Mouse (Mus musculus): ENCODE results near the gene Txndc15. TPM values are rescaled to one million over a fixed set of nuclear protein-coding genes. Genes with fewer than 3 reads are reported as not detected.

Txndc15 gene
- total and polyA plus RNA-seq, 3 experiments = 29.1 to 47.1 (median 39.4) TPM

- 59% methylated on average over 10 of the region's 10 CpGs for WGBS
- H3K27me3 ChIP-seq (ENCODE audit: control insufficient read depth, insufficient read depth, low read length) = no peaks in the 10 kb centered on the region
- TF ChIP-seq CTCF (IDR thresholded peaks at IDR 0.05) = no peak
- TF ChIP-seq POLR2A (IDR thresholded peaks at IDR 0.05; ENCODE audit: insufficient read depth, low read depth, low read length) = no peak
- no peak for TF ChIP-seq EP300 (IDR thresholded peaks at IDR 0.05; ENCODE audit: insufficient read depth, low read depth, low read length)
- no peak for DNase-seq
- no peaks in the 10 kb centered on the region for H3K36me3 ChIP-seq (ENCODE audit: control insufficient read depth, insufficient read depth, low read length)
- no peak overlapping the region for H3K9ac ChIP-seq (ENCODE audit: low read depth, low read length)
- H3K27ac ChIP-seq = no peak overlapping the region
- no peaks in the 10 kb centered on the region for H3K4me1 ChIP-seq (ENCODE audit: control insufficient read depth, insufficient read depth, low read length)
- H3K4me3 ChIP-seq = no peak overlapping the region
- H3K79me2 ChIP-seq (replicated peaks; ENCODE audit: control insufficient read depth, insufficient read depth, low read length) = no peaks in the 10 kb centered on the region
- intact Hi-C loops (cut with DNase I) = no loop called here
Observed at GRCm38 (mm10) chr13:55760576-55760975, 46.1 kb downstream of the Txndc15 start.

GRCm38 (mm10) chr13:55761486-55761885 lies 47.0 kb downstream of the Txndc15 start:
- no peak overlapping the region for H3K9ac ChIP-seq (ENCODE audit: low read depth, low read length)
- intact Hi-C loops (cut with DNase I) = no loop called here
- no peak overlapping the region for H3K4me3 ChIP-seq
- DNase-seq = no peak
- WGBS = 85% methylated on average over 10 of the region's 10 CpGs
- no peaks in the 10 kb centered on the region for H3K4me1 ChIP-seq (ENCODE audit: control insufficient read depth, insufficient read depth, low read length)
- no peak overlapping the region for H3K27ac ChIP-seq
- no peaks in the 10 kb centered on the region for H3K79me2 ChIP-seq (replicated peaks; ENCODE audit: control insufficient read depth, insufficient read depth, low read length)
- no peak for TF ChIP-seq CTCF (IDR thresholded peaks at IDR 0.05)
- H3K36me3 ChIP-seq (ENCODE audit: control insufficient read depth, insufficient read depth, low read length) = no peaks in the 10 kb centered on the region
- H3K27me3 ChIP-seq (ENCODE audit: control insufficient read depth, insufficient read depth, low read length) = no peaks in the 10 kb centered on the region

GRCm38 (mm10) chr13:55774352-55774751 lies 59.9 kb downstream of the Txndc15 start:
- Histone ChIP-seq H3K4me3 (no peak overlapping the region), H3K9ac (ENCODE audit: low read depth, low read length) (no peak overlapping the region), H3K27ac (no peak overlapping the region), H3K79me2 (replicated peaks; ENCODE audit: control insufficient read depth, insufficient read depth, low read length) (no peaks in the 10 kb centered on the region), H3K36me3 (ENCODE audit: control insufficient read depth, insufficient read depth, low read length) (no peaks in the 10 kb centered on the region), H3K27me3 (ENCODE audit: control insufficient read depth, insufficient read depth, low read length) (no peaks in the 10 kb centered on the region), H3K4me1 (ENCODE audit: control insufficient read depth, insufficient read depth, low read length) (no peaks in the 10 kb centered on the region)
- TF ChIP-seq CTCF (IDR thresholded peaks at IDR 0.05) (no peak), EP300 (IDR thresholded peaks at IDR 0.05; ENCODE audit: insufficient read depth, low read depth, low read length) (no peak), POLR2A (IDR thresholded peaks at IDR 0.05; ENCODE audit: insufficient read depth, low read depth, low read length) (no peak)
- intact Hi-C loops (cut with DNase I) = no loop called here
- 92% methylated on average over 7 of the region's 7 CpGs for WGBS
- no peak for DNase-seq

GRCm38 (mm10) chr13:55775056-55775455 lies 60.6 kb downstream of the Txndc15 start:
- intact Hi-C loops (cut with DNase I) = no loop called here
- Histone ChIP-seq H3K79me2 (replicated peaks; ENCODE audit: control insufficient read depth, insufficient read depth, low read length) (no peaks in the 10 kb centered on the region), H3K27me3 (ENCODE audit: control insufficient read depth, insufficient read depth, low read length) (no peaks in the 10 kb centered on the region), H3K9ac (ENCODE audit: low read depth, low read length) (no peak overlapping the region), H3K4me1 (ENCODE audit: control insufficient read depth, insufficient read depth, low read length) (no peaks in the 10 kb centered on the region), H3K27ac (no peak overlapping the region), H3K36me3 (ENCODE audit: control insufficient read depth, insufficient read depth, low read length) (no peaks in the 10 kb centered on the region), H3K4me3 (no peak overlapping the region)
- whole genome bisulfite sequencing = 54% methylated on average over 11 of the region's 11 CpGs
- TF ChIP-seq POLR2A (IDR thresholded peaks at IDR 0.05; ENCODE audit: insufficient read depth, low read depth, low read length) (no peak), CTCF (IDR thresholded peaks at IDR 0.05) (no peak), EP300 (IDR thresholded peaks at IDR 0.05; ENCODE audit: insufficient read depth, low read depth, low read length) (no peak)
- DNase-seq = no peak

Other genes with a start within 250 kb of the Txndc15 start
- 1 to 10 TPM; 4.8 to 9.3 TPM for gene Dbn1, start 226.5 kb upstream of the Txndc15 start, total RNA-seq (2021)
- gene Dbn1, start 226.5 kb upstream of the Txndc15 start, polyA plus RNA-seq (2012; rRNA removed) = 10.4 and 11.5 TPM in 2 replicates
- gene Pdlim7, start 201.0 kb upstream of the Txndc15 start, total RNA-seq (2021) = 10 to 100 TPM; 46.9 to 54.0 TPM
- gene Pdlim7, start 201.0 kb upstream of the Txndc15 start, polyA plus RNA-seq (2012; rRNA removed) = 86.3 and 98.2 TPM in 2 replicates
- gene Dok3, start 185.4 kb upstream of the Txndc15 start, total RNA-seq (2021) = 1 to 10 TPM; 1.9 to 2.4 TPM
- gene Dok3, start 185.4 kb upstream of the Txndc15 start, polyA plus RNA-seq (2012; rRNA removed) = 3.7 and 7.3 TPM in 2 replicates
- 10 to 100 TPM; 13.0 to 13.9 TPM for gene Ddx41, start 178.0 kb upstream of the Txndc15 start, total RNA-seq (2021)
- gene Ddx41, start 178.0 kb upstream of the Txndc15 start, polyA plus RNA-seq (2012; rRNA removed) = 20.7 and 21.1 TPM in 2 replicates
- gene Fam193b, start 143.5 kb upstream of the Txndc15 start, total RNA-seq (2021) = 10 to 100 TPM; 11.2 to 13.0 TPM
- gene Fam193b, start 143.5 kb upstream of the Txndc15 start, polyA plus RNA-seq (2012; rRNA removed) = 43.9 and 46.1 TPM in 2 replicates
- 10 to 100 TPM; 85.5 to 95.7 TPM for gene Tmed9, start 140.9 kb upstream of the Txndc15 start, total RNA-seq (2021)
- gene Tmed9, start 140.9 kb upstream of the Txndc15 start, polyA plus RNA-seq (2012; rRNA removed) = 64.5 and 91.4 TPM in 2 replicates
- 1 to 10 TPM; 8.8 to 9.8 TPM for gene B4galt7, start 114.8 kb upstream of the Txndc15 start, total RNA-seq (2021)
- gene B4galt7, start 114.8 kb upstream of the Txndc15 start, polyA plus RNA-seq (2012; rRNA removed) = 11.4 and 13.2 TPM in 2 replicates
- gene Caml, start 91.6 kb upstream of the Txndc15 start, total RNA-seq (2021) = 10 to 100 TPM; 10.4 to 10.9 TPM
- 11.7 and 14.9 TPM in 2 replicates for gene Caml, start 91.6 kb upstream of the Txndc15 start, polyA plus RNA-seq (2012; rRNA removed)
- gene Ddx46, start 79.6 kb upstream of the Txndc15 start, total RNA-seq (2021) = 10 to 100 TPM; 20.8 to 21.1 TPM
- 7.9 and 14.8 TPM in 2 replicates for gene Ddx46, start 79.6 kb upstream of the Txndc15 start, polyA plus RNA-seq (2012; rRNA removed)
- gene B230219D22Rik, start 21.5 kb upstream of the Txndc15 start, total RNA-seq (2021) = 10 to 100 TPM; 39.4 to 42.2 TPM
- 22.1 and 52.1 TPM in 2 replicates for gene B230219D22Rik, start 21.5 kb upstream of the Txndc15 start, polyA plus RNA-seq (2012; rRNA removed)
- gene Pcbd2, start 12.7 kb downstream of the Txndc15 start, total RNA-seq (2021) = 10 to 100 TPM; 46.7 to 47.6 TPM
- gene Pcbd2, start 12.7 kb downstream of the Txndc15 start, polyA plus RNA-seq (2012; rRNA removed) = 34.0 and 34.6 TPM in 2 replicates
- under 1 TPM in 1 of 2 experiments, not detected in 1; 0.23 TPM for gene Catsper3, start 69.9 kb downstream of the Txndc15 start, total RNA-seq (2021)
- 0.12 TPM in 1 of 2 replicates, not detected in the other for gene Catsper3, start 69.9 kb downstream of the Txndc15 start, polyA plus RNA-seq (2012; rRNA removed)
- gene Pitx1, start 121.5 kb downstream of the Txndc15 start, total RNA-seq (2021) = not detected
- 0.06 TPM in 1 of 2 replicates, not detected in the other for gene Pitx1, start 121.5 kb downstream of the Txndc15 start, polyA plus RNA-seq (2012; rRNA removed)

Data from heart, adult 2 months (tissue).